Mouse (Mus musculus): Measurements from ENCODE around the gene Mdm2. TPM values are rescaled to one million over a fixed set of nuclear protein-coding genes. Genes with fewer than 3 reads are reported as not detected.

Mdm2 gene
- total and polyA plus RNA-seq, 3 experiments = 35.3 to 601 (median 42.2) TPM

DNA sequence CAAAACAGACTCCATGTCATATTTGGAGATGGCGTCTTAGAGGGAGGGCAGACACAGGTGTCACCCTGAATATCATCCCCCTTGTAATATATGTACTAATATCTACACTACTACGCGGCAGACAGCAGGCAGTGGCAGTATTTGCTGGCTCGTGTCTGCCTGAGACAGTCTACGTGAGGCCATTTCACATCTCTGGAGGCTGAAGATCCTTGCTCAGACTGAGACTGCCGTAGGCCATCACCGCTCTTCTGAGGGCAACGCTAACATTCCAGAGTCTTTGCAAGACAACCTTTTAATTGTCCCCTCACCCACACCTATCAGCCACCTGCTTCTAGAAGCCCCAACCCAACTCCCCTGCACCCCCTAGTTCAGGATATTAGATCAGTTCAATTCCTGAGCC is 2.9 kb upstream of the Mdm2 start:
- no peak for TF ChIP-seq TAL1 (IDR thresholded peaks at IDR 0.05; ENCODE audit: low read length)
- TF ChIP-seq ELF1 (IDR thresholded peaks at IDR 0.05; ENCODE audit: low read depth, low read length) = no peak
- no peak for TF ChIP-seq MAZ (IDR thresholded peaks at IDR 0.05; ENCODE audit: low read depth, low read length)
- no peak for TF ChIP-seq NELFE (IDR thresholded peaks at IDR 0.05; ENCODE audit: low read depth, low read length)
- TF ChIP-seq UBTF (IDR thresholded peaks at IDR 0.05; ENCODE audit: borderline replicate concordance, insufficient read depth, low read depth, low read length) = no peak
- no peak for TF ChIP-seq CHD2 (IDR thresholded peaks at IDR 0.05; ENCODE audit: low read length)
- TF ChIP-seq POLR2AphosphoS5 (IDR thresholded peaks at IDR 0.05; ENCODE audit: borderline replicate concordance, low read depth, low read length) = no peak
- TF ChIP-seq MEF2A (IDR thresholded peaks at IDR 0.05; ENCODE audit: extremely low read depth, insufficient replicate concordance, low read depth, low read length, poor library complexity, severe bottlenecking) = no peak
- no peak for TF ChIP-seq MAFK (IDR thresholded peaks at IDR 0.05; ENCODE audit: borderline replicate concordance, low read depth, low read length)
- TF ChIP-seq NRF1 (IDR thresholded peaks at IDR 0.05; ENCODE audit: insufficient read depth, low read depth, low read length, poor library complexity, severe bottlenecking) = no peak
- TF ChIP-seq ZKSCAN1 (IDR thresholded peaks at IDR 0.05; ENCODE audit: low read depth, low read length) = no peak
- TF ChIP-seq TBP (IDR thresholded peaks at IDR 0.05; ENCODE audit: low read depth, low read length) = no peak
- no peak for TF ChIP-seq MAX (IDR thresholded peaks at IDR 0.05; ENCODE audit: low read length)
- Histone ChIP-seq H3K79me2 (ENCODE audit: control insufficient read depth, insufficient read depth, low read length, poor library complexity) (peaks cover 21% of the 10 kb centered on the region), H3K9ac (ENCODE audit: control insufficient read depth, low read depth, low read length, poor library complexity, severe bottlenecking) (no peak overlapping the region), H3K9me3 (replicated peaks; ENCODE audit: insufficient read depth, low read length) (no peaks in the 10 kb centered on the region), H3K27ac (ENCODE audit: control insufficient read depth, low read depth, low read length) (no peak overlapping the region), H3K4me1 (ENCODE audit: control insufficient read depth in 1 of 2, insufficient read depth in 2 of 2, low read length in 2 of 2) (peaks cover 0 to 15% of the 10 kb centered on the region in 2 experiments; a peak in 3 of 4 replicates), H3K4me3 (ENCODE audit: control insufficient read depth in 1 of 2, insufficient read depth in 1 of 2, low read depth in 2 of 2, low read length in 2 of 2) (no peak overlapping the region), H3K27me3 (ENCODE audit: control insufficient read depth in 1 of 2, insufficient read depth in 2 of 2, low read length in 2 of 2) (no peaks in the 10 kb centered on the region), H3K36me3 (ENCODE audit: control insufficient read depth in 1 of 2, insufficient read depth in 2 of 2, low read length in 2 of 2) (peaks cover 0 to 9% of the 10 kb centered on the region in 2 experiments; a peak in 3 of 4 replicates)
- no peak for DNase-seq (ENCODE audit: low read depth, low spot score)

- Histone ChIP-seq H3K4me1 (ENCODE audit: control insufficient read depth in 1 of 2, insufficient read depth in 2 of 2, low read length in 2 of 2) (peaks cover 0 to 15% of the 10 kb centered on the region in 2 experiments; a peak in 3 of 4 replicates), H3K9me3 (replicated peaks; ENCODE audit: insufficient read depth, low read length) (no peaks in the 10 kb centered on the region), H3K9ac (ENCODE audit: control insufficient read depth, low read depth, low read length, poor library complexity, severe bottlenecking) (no peak overlapping the region), H3K36me3 (ENCODE audit: control insufficient read depth in 1 of 2, insufficient read depth in 2 of 2, low read length in 2 of 2) (peaks cover 0 to 9% of the 10 kb centered on the region in 2 experiments; a peak in 3 of 4 replicates), H3K79me2 (ENCODE audit: control insufficient read depth, insufficient read depth, low read length, poor library complexity) (peaks cover 24% of the 10 kb centered on the region), H3K27ac (ENCODE audit: control insufficient read depth, low read depth, low read length) (no peak overlapping the region), H3K27me3 (ENCODE audit: control insufficient read depth in 1 of 2, insufficient read depth in 2 of 2, low read length in 2 of 2) (no peaks in the 10 kb centered on the region), H3K4me3 (ENCODE audit: control insufficient read depth in 1 of 2, insufficient read depth in 1 of 2, low read depth in 2 of 2, low read length in 2 of 2) (no peak overlapping the region)
- no peak for DNase-seq (ENCODE audit: low read depth, low spot score)
- TF ChIP-seq POLR2AphosphoS5 (IDR thresholded peaks at IDR 0.05; ENCODE audit: borderline replicate concordance, low read depth, low read length) (no peak), CHD2 (IDR thresholded peaks at IDR 0.05; ENCODE audit: low read length) (no peak), MAFK (IDR thresholded peaks at IDR 0.05; ENCODE audit: borderline replicate concordance, low read depth, low read length) (no peak), BHLHE40 (IDR thresholded peaks at IDR 0.05; ENCODE audit: borderline replicate concordance, low read depth, low read length) (no peak), USF2 (IDR thresholded peaks at IDR 0.05; ENCODE audit: borderline replicate concordance in 1 of 2, insufficient read depth in 1 of 2, low read depth in 1 of 2, low read length in 2 of 2) (no peak), CHD1 (IDR thresholded peaks at IDR 0.05; ENCODE audit: low read depth, low read length) (no peak), HCFC1 (IDR thresholded peaks at IDR 0.05; ENCODE audit: low read depth, low read length) (no peak), GABPA (IDR thresholded peaks at IDR 0.05; ENCODE audit: low read depth, low read length) (no peak), CTCF (IDR thresholded peaks at IDR 0.05 in 2 of 3, conservative IDR thresholded peaks at IDR 0.05 in 1 of 3; ENCODE audit: control insufficient read depth in 1 of 3, insufficient read depth in 1 of 3, low read depth in 2 of 3, low read length in 3 of 3, poor library complexity in 1 of 3, severe bottlenecking in 1 of 3) (no peak), USF1 (IDR thresholded peaks at IDR 0.05; ENCODE audit: low read depth, low read length) (no peak), MAX (IDR thresholded peaks at IDR 0.05; ENCODE audit: low read length) (no peak), ZMIZ1 (IDR thresholded peaks at IDR 0.05; ENCODE audit: low read depth, low read length) (no peak), MAZ (IDR thresholded peaks at IDR 0.05; ENCODE audit: low read depth, low read length) (no peak), RAD21 (IDR thresholded peaks at IDR 0.05; ENCODE audit: low read depth, low read length) (no peak), MYB (IDR thresholded peaks at IDR 0.05; ENCODE audit: low read depth, low read length) (no peak)
Measured at GRCm38 (mm10) chr10:117712871-117713270, 2.3 kb upstream of the Mdm2 start.
